Mouse (Mus musculus): ENCODE measurements at regions not wholly inside any gene's neighbourhood (a gene's known extent, or its start where the extent isn't known, plus 50 kb on each side); places are given as distances from the start of the nearest gene placed in this dataset.
"Not testable (repeated sequence)": the region's sequence is repeated elsewhere in the genome, so short reads cannot be mapped to it uniquely, and the experiment has no call there.

- H3K9ac ChIP-seq (replicated peaks; ENCODE audit: low read length), result no peak overlapping the region
- no peak overlapping the region for H3K4me2 ChIP-seq (ENCODE audit: low read depth, low read length)
- ATAC-seq, result no peak
- no peaks in the 10 kb centered on the region for H3K36me3 ChIP-seq (ENCODE audit: insufficient read depth, low read length)
- no peak overlapping the region for H3K27ac ChIP-seq
- H3K4me1 ChIP-seq (ENCODE audit: insufficient read depth, low read length), result no peaks in the 10 kb centered on the region
- H3K27me3 ChIP-seq (ENCODE audit: insufficient read depth, low read length), result no peaks in the 10 kb centered on the region
- H3K9me3 ChIP-seq (ENCODE audit: low read length), result no peaks in the 10 kb centered on the region
- DNase-seq (ENCODE audit: low spot score), result no peak
- no peak for TF ChIP-seq CTCF (IDR thresholded peaks at IDR 0.05; ENCODE audit: low read depth)
- no peak overlapping the region for H3K4me3 ChIP-seq (ENCODE audit: low read length)
- 68% methylated on average over 1 of the region's 2 CpGs for WGBS
Observed at GRCm38 (mm10) chr1:17545311-17545710, 600.4 kb downstream of the Crisp4 start.

- no peak for ATAC-seq
- no peak for TF ChIP-seq CTCF (IDR thresholded peaks at IDR 0.05; ENCODE audit: low read depth)
- Histone ChIP-seq H3K9me3 (ENCODE audit: low read length) (no peaks in the 10 kb centered on the region), H3K9ac (replicated peaks; ENCODE audit: low read length) (no peak overlapping the region), H3K27ac (no peak overlapping the region), H3K4me3 (ENCODE audit: low read length) (no peak overlapping the region), H3K27me3 (ENCODE audit: insufficient read depth, low read length) (no peaks in the 10 kb centered on the region), H3K4me1 (ENCODE audit: insufficient read depth, low read length) (no peaks in the 10 kb centered on the region), H3K4me2 (ENCODE audit: low read depth, low read length) (no peak overlapping the region), H3K36me3 (ENCODE audit: insufficient read depth, low read length) (no peaks in the 10 kb centered on the region)
- no peak for DNase-seq (ENCODE audit: low spot score)
Observed at GRCm38 (mm10) chr1:17538160-17538559, 607.5 kb downstream of the Crisp4 start.

GRCm38 (mm10) chr1:17531291-17531690, 614.4 kb downstream of the Crisp4 start:
- not testable (repeated sequence) for H3K4me2 ChIP-seq (ENCODE audit: low read depth, low read length); H3K27ac ChIP-seq; H3K36me3 ChIP-seq (ENCODE audit: insufficient read depth, low read length); H3K27me3 ChIP-seq (ENCODE audit: insufficient read depth, low read length); H3K4me1 ChIP-seq (ENCODE audit: insufficient read depth, low read length); H3K4me3 ChIP-seq (ENCODE audit: low read length); H3K9me3 ChIP-seq (ENCODE audit: low read length); ATAC-seq; DNase-seq (ENCODE audit: low spot score); H3K9ac ChIP-seq (replicated peaks; ENCODE audit: low read length)

GRCm38 (mm10) chr1:17520118-17520517, 625.6 kb downstream of the Crisp4 start:
- Histone ChIP-seq H3K4me1 (ENCODE audit: insufficient read depth, low read length) (no peaks in the 10 kb centered on the region), H3K27ac (no peak overlapping the region), H3K9me3 (ENCODE audit: low read length) (no peaks in the 10 kb centered on the region), H3K4me2 (ENCODE audit: low read depth, low read length) (no peak overlapping the region), H3K36me3 (ENCODE audit: insufficient read depth, low read length) (no peaks in the 10 kb centered on the region), H3K4me3 (ENCODE audit: low read length) (no peak overlapping the region), H3K27me3 (ENCODE audit: insufficient read depth, low read length) (no peaks in the 10 kb centered on the region), H3K9ac (replicated peaks; ENCODE audit: low read length) (no peak overlapping the region)
- no peak for ATAC-seq
- WGBS, result 87% methylated on average over 2 of the region's 2 CpGs
- TF ChIP-seq CTCF (IDR thresholded peaks at IDR 0.05; ENCODE audit: low read depth), result no peak
- DNase-seq (ENCODE audit: low spot score), result no peak

- Histone ChIP-seq H3K4me3 (ENCODE audit: low read length) (no peak overlapping the region), H3K4me2 (ENCODE audit: low read depth, low read length) (no peak overlapping the region), H3K27me3 (ENCODE audit: insufficient read depth, low read length) (no peaks in the 10 kb centered on the region), H3K27ac (no peak overlapping the region), H3K9ac (replicated peaks; ENCODE audit: low read length) (no peak overlapping the region), H3K9me3 (ENCODE audit: low read length) (no peaks in the 10 kb centered on the region), H3K4me1 (ENCODE audit: insufficient read depth, low read length) (no peaks in the 10 kb centered on the region), H3K36me3 (ENCODE audit: insufficient read depth, low read length) (no peaks in the 10 kb centered on the region)
- WGBS, result 89% methylated on average over 6 of the region's 6 CpGs
- TF ChIP-seq CTCF (IDR thresholded peaks at IDR 0.05; ENCODE audit: low read depth), result no peak
- no peak for DNase-seq (ENCODE audit: low spot score)
- ATAC-seq, result no peak
Observed at GRCm38 (mm10) chr1:17506125-17507112, 639.3 kb downstream of the Crisp4 start.

- no peaks in the 10 kb centered on the region for H3K9me3 ChIP-seq (ENCODE audit: low read length)
- no peak overlapping the region for H3K9ac ChIP-seq (replicated peaks; ENCODE audit: low read length)
- H3K4me3 ChIP-seq (ENCODE audit: low read length), result no peak overlapping the region
- 88% methylated on average over 3 of the region's 3 CpGs for WGBS
- ATAC-seq, result no peak
- H3K4me2 ChIP-seq (ENCODE audit: low read depth, low read length), result no peak overlapping the region
- DNase-seq (ENCODE audit: low spot score), result no peak
- H3K36me3 ChIP-seq (ENCODE audit: insufficient read depth, low read length), result no peaks in the 10 kb centered on the region
- H3K4me1 ChIP-seq (ENCODE audit: insufficient read depth, low read length), result no peaks in the 10 kb centered on the region
- H3K27ac ChIP-seq, result no peak overlapping the region
- no peak for TF ChIP-seq CTCF (IDR thresholded peaks at IDR 0.05; ENCODE audit: low read depth)
- no peaks in the 10 kb centered on the region for H3K27me3 ChIP-seq (ENCODE audit: insufficient read depth, low read length)
Observed at GRCm38 (mm10) chr1:17493596-17493995, 652.1 kb downstream of the Crisp4 start.

- not testable (repeated sequence) for H3K4me3 ChIP-seq (ENCODE audit: low read length); H3K4me2 ChIP-seq (ENCODE audit: low read depth, low read length); H3K9me3 ChIP-seq (ENCODE audit: low read length); ATAC-seq; DNase-seq (ENCODE audit: low spot score); H3K9ac ChIP-seq (replicated peaks; ENCODE audit: low read length); H3K27me3 ChIP-seq (ENCODE audit: insufficient read depth, low read length); H3K4me1 ChIP-seq (ENCODE audit: insufficient read depth, low read length); H3K36me3 ChIP-seq (ENCODE audit: insufficient read depth, low read length); H3K27ac ChIP-seq
Observed at GRCm38 (mm10) chr1:17489854-17490202, 655.9 kb downstream of the Crisp4 start.

GRCm38 (mm10) chr1:17489192-17489853, 656.4 kb downstream of the Crisp4 start:
- H3K4me2 ChIP-seq (ENCODE audit: low read depth, low read length); H3K36me3 ChIP-seq (ENCODE audit: insufficient read depth, low read length); H3K27me3 ChIP-seq (ENCODE audit: insufficient read depth, low read length); ATAC-seq; H3K4me1 ChIP-seq (ENCODE audit: insufficient read depth, low read length); DNase-seq (ENCODE audit: low spot score); H3K27ac ChIP-seq; H3K9me3 ChIP-seq (ENCODE audit: low read length); H3K9ac ChIP-seq (replicated peaks; ENCODE audit: low read length); H3K4me3 ChIP-seq (ENCODE audit: low read length): not testable (repeated sequence)
- WGBS, result 62% methylated on average over 6 of the region's 6 CpGs
